Mouse (Mus musculus) left cerebral cortex, postnatal 36 days (tissue): ENCODE measurements around the gene Pnrc2. TPM values are rescaled to one million over a fixed set of nuclear protein-coding genes. Genes with fewer than 3 reads are reported as not detected.

ENCODE experiments used
- DNase-seq, 2 experiments: peaks; one replicate each; pipeline ENCODE4 v3.0.0; 2021 to 2022; ENCODE audit warnings: low spot score in 2 of 2, mixed read lengths in 1 of 2
- intact Hi-C: fragments of 180-260 bp; cut with DNase I; formaldehyde crosslinking; loops from one replicate; pipeline ENCODE4 v1.15.1; 2025
- total RNA-seq, 2 experiments: library from RNA; stranded (reverse); gene quantifications; 2 replicates each; pipeline ENCODE4 v1.2.3; 2021

Gene Pnrc2
- total RNA-seq, 2 experiments from 2014 or later, result 41.2 to 44.6 TPM

- intact Hi-C loops, result no loop called here
Observed at GRCm38 (mm10) chr4:135838925-135839292, 34.7 kb downstream of the Pnrc2 start.

GRCm38 (mm10) chr4:135834124-135834717, 39.4 kb downstream of the Pnrc2 start:
- intact Hi-C loops, result no loop called here
- no peak for DNase-seq

More at GRCm38 (mm10) chr4:135838925-135839292, 34.7 kb downstream of the Pnrc2 start:
- DNase-seq, result no peak

GRCm38 (mm10) chr4:135833301-135834123, 40.1 kb downstream of the Pnrc2 start:
- intact Hi-C loops, result no loop called here
- no peak for DNase-seq

GRCm38 (mm10) chr4:135832070-135832469, 41.6 kb downstream of the Pnrc2 start:
- intact Hi-C loops, result no loop called here
- DNase-seq, result peak in 1 of 2 experiments; percentile 16

- intact Hi-C loops, result no loop called here
- peak; percentile 83 to 84 for DNase-seq
Observed at GRCm38 (mm10) chr4:135828491-135828890, 45.2 kb downstream of the Pnrc2 start.

GRCm38 (mm10) chr4:135824254-135824653, 49.4 kb downstream of the Pnrc2 start:
- DNase-seq, result no peak
- intact Hi-C loops, result no loop called here

- DNase-seq, result no peak
- intact Hi-C loops, result no loop called here
Observed at GRCm38 (mm10) chr4:135823298-135823697, 50.4 kb downstream of the Pnrc2 start.

GRCm38 (mm10) chr4:135821772-135822171, 51.9 kb downstream of the Pnrc2 start:
- no peak for DNase-seq
- intact Hi-C loops, result no loop called here

Other genes starting within 250 kb of the Pnrc2 start
- gene Ifnlr1, start 187.6 kb downstream of the Pnrc2 start, total RNA-seq, result under 1 TPM; 0.20 to 0.36 TPM
- gene Il22ra1, start 145.7 kb downstream of the Pnrc2 start, total RNA-seq, result under 1 TPM; 0.12 to 0.20 TPM
- 1 to 10 TPM; 1.5 to 1.8 TPM for gene Myom3, start 114.1 kb downstream of the Pnrc2 start, total RNA-seq
- 10 to 100 TPM; 51.3 to 88.9 TPM for gene Srsf10, start 18.1 kb downstream of the Pnrc2 start, total RNA-seq
- under 1 TPM; 0.12 to 0.14 TPM for gene Cnr2, start 21.5 kb upstream of the Pnrc2 start, total RNA-seq
- 10 to 100 TPM; 31.7 to 40.0 TPM for gene Fuca1, start 46.9 kb upstream of the Pnrc2 start, total RNA-seq
- 10 to 100 TPM; 28.9 to 30.6 TPM for gene Hmgcl, start 72.6 kb upstream of the Pnrc2 start, total RNA-seq
- gene Gale, start 89.9 kb upstream of the Pnrc2 start, total RNA-seq, result 10 to 100 TPM; 22.4 to 24.1 TPM
- gene Lypla2, start 98.8 kb upstream of the Pnrc2 start, total RNA-seq, result 10 to 100 TPM; 80.0 to 86.1 TPM
- 10 to 100 TPM; 82.7 to 91.9 TPM for gene Pithd1, start 113.4 kb upstream of the Pnrc2 start, total RNA-seq
- 10 to 100 TPM; 27.7 to 29.4 TPM for gene Eloa, start 147.9 kb upstream of the Pnrc2 start, total RNA-seq
- gene Rpl11, start 179.6 kb upstream of the Pnrc2 start, total RNA-seq, result 100 to 1,000 TPM; 248 to 256 TPM